Mouse (Mus musculus) myocyte (in vitro differentiated cells): ENCODE measurements around the gene Gzmd. TPM values are rescaled to one million over a fixed set of nuclear protein-coding genes. Genes with fewer than 3 reads are reported as not detected.
"Not testable (repeated sequence)": the region's sequence is repeated elsewhere in the genome, so short reads cannot be mapped to it uniquely, and the experiment has no call there.

ENCODE experiments used
- H3K27me3 ChIP-seq: one replicate; pipeline ENCODE4 v1.6.1; 2011; ENCODE audit not compliant: control insufficient read depth, insufficient read depth, insufficient read length
- H3K36me3 ChIP-seq: one replicate; pipeline ENCODE4 v1.6.1; 2011; ENCODE audit not compliant: control insufficient read depth, insufficient read depth
- H3K4me2 ChIP-seq: one replicate; pipeline ENCODE4 v1.6.1; 2011; ENCODE audit warnings: low read depth, control low read depth
- H3K4me3 ChIP-seq: one replicate; pipeline ENCODE4 v1.5.1; 2011; ENCODE audit warnings: mild to moderate bottlenecking, control low read depth, moderate library complexity
- H3K79me2 ChIP-seq: one replicate; pipeline ENCODE4 v1.6.1; 2011; ENCODE audit not compliant: control insufficient read depth, insufficient read depth
- H3ac ChIP-seq: one replicate; pipeline ENCODE4 v1.6.1; 2011; ENCODE audit not compliant: control insufficient read depth, insufficient read length
- CEBPB ChIP-seq: IDR thresholded peaks from 2 replicates; pipeline ENCODE4 v1.6.1; 2011; ENCODE audit warnings: mild to moderate bottlenecking, moderate library complexity; ENCODE audit not compliant: poor library complexity, insufficient read depth, severe bottlenecking
- E2F4 ChIP-seq: IDR thresholded peaks from one replicate; pipeline ENCODE4 v1.6.1; 2011; ENCODE audit warnings: mild to moderate bottlenecking, control low read depth, moderate library complexity; ENCODE audit not compliant: insufficient read depth
- MAX ChIP-seq: IDR thresholded peaks from one replicate; pipeline ENCODE4 v1.6.1; 2011; ENCODE audit warnings: low read depth, mild to moderate bottlenecking, control low read depth
- MYOD1 ChIP-seq, 3 experiments: IDR thresholded peaks; one replicate each; pipeline ENCODE4 v1.6.1; 2011; ENCODE audit warnings: control low read depth in 2 of 3, low read depth in 2 of 3, mild to moderate bottlenecking in 2 of 3, moderate library complexity in 1 of 3; ENCODE audit not compliant: insufficient read length in 2 of 3, control insufficient read depth in 1 of 3
- MYOG ChIP-seq, 3 experiments: IDR thresholded peaks; one replicate each; pipeline ENCODE4 v1.6.1; 2011; ENCODE audit warnings: control low read depth in 2 of 3, low read depth in 2 of 3, mild to moderate bottlenecking in 2 of 3; ENCODE audit not compliant: insufficient read length in 2 of 3, control insufficient read depth in 1 of 3, insufficient read depth in 1 of 3
- POLR2A ChIP-seq: IDR thresholded peaks from one replicate; pipeline ENCODE4 v1.6.1; 2011; ENCODE audit warnings: low read depth, mild to moderate bottlenecking, control low read depth, moderate library complexity; ENCODE audit not compliant: insufficient read length
- POLR2AphosphoS2 ChIP-seq: IDR thresholded peaks from one replicate; pipeline ENCODE4 v1.6.1; 2011; ENCODE audit warnings: low read depth, control low read depth; ENCODE audit not compliant: insufficient read length
- REST ChIP-seq: IDR thresholded peaks from one replicate; pipeline ENCODE4 v1.6.1; 2011; ENCODE audit warnings: mild to moderate bottlenecking, control low read depth, moderate library complexity; ENCODE audit not compliant: insufficient read depth, insufficient read length
- SRF ChIP-seq: IDR thresholded peaks from one replicate; pipeline ENCODE4 v1.6.1; 2011; ENCODE audit warnings: low read depth; ENCODE audit not compliant: control insufficient read depth, insufficient read length
- TCF12 ChIP-seq: IDR thresholded peaks from one replicate; pipeline ENCODE4 v1.6.1; 2011; ENCODE audit warnings: mild to moderate bottlenecking, control low read depth; ENCODE audit not compliant: poor library complexity, insufficient read depth, severe bottlenecking
- TCF3 ChIP-seq: IDR thresholded peaks from one replicate; pipeline ENCODE4 v1.6.1; 2011; ENCODE audit warnings: low read depth, control low read depth; ENCODE audit not compliant: insufficient read length
- USF1 ChIP-seq: IDR thresholded peaks from one replicate; pipeline ENCODE4 v1.6.1; 2011; ENCODE audit warnings: low read depth, mild to moderate bottlenecking, control low read depth, moderate library complexity
- polyA plus RNA-seq: library from polyadenylated mRNA; unstranded; fragments of >200 nt; fragmentation: generic; extraction: Trizol; gene quantifications from one replicate; pipeline ENCODE4 v1.2.1, GENCODE M21; 2012; ENCODE audit warnings: missing spikeins

Gene Gzmd
- polyA plus RNA-seq, result 0.05 TPM

GRCm38 (mm10) chr14:56132508-56132907 lies at the start of gene Gzmd:
Gzmd (minus strand) TSS chr14:56132608.
- not testable (repeated sequence) for H3K4me3 ChIP-seq, H3K79me2 ChIP-seq, H3K36me3 ChIP-seq, H3K27me3 ChIP-seq, H3ac ChIP-seq, H3K4me2 ChIP-seq

DNA sequence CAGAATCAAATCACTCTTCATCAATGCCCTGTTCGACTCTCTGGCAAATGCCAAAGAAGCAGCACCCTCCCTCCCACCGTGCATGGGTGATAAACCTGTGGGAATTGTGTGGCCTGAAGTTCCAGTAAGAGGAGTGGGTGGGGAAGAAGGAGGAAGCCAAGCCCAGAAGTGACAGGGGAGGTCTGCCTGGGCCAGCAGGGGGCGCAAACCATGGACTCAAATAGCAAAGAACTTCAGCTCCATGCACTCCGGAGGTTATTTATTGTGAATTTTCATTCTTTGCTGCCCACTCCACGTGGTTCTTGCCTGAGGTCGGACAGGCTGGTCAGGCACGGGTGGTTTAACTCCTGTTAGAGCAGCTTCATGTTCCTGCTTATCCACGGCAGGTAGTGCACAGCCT lies 45.2 kb upstream of the Gzmd start:
- H3K79me2 ChIP-seq, H3K36me3 ChIP-seq, H3K27me3 ChIP-seq, H3K4me2 ChIP-seq, H3ac ChIP-seq, H3K4me3 ChIP-seq: not testable (repeated sequence)

DNA sequence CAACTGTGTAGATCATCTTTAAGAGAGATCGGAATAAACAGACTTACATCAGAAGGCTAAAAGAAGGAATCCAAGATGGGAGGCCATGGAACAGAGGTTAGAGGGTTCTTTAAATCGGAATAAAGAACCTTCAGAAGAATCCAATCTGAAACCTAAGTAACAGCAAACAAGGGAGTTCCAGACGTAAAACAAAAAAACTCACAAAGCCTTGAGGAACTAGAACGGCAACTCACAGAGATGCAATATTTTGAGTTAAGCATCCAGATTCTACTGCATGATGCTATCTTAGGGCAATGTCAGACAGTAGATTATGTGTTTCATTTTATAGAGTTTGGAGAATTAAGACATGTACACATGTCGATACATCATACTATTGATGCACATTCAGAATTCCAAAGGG lies 42.1 kb upstream of the Gzmd start, which contains the start of gene Gzmn:
Gene Gzmn, minus strand, starts transcription at position 101 of the 400 bp plus-strand sequence.
- H3ac ChIP-seq, result no peak within 1 kb of the TSS
- peaks cover 7% of the 10 kb centered on the region for H3K27me3 ChIP-seq
- TF ChIP-seq E2F4 (no peak), CEBPB (no peak), USF1 (no peak), POLR2A (no peak), MAX (no peak), TCF12 (no peak), TCF3 (no peak), MYOD1 (IDR thresholded peaks at IDR 0.05; ENCODE audit: control insufficient read depth in 1 of 3, insufficient read length in 2 of 3, low read depth in 2 of 3) (no peak)
- H3K4me2 ChIP-seq, result no peak within 1 kb of the TSS
- no peaks in the 10 kb centered on the region for H3K36me3 ChIP-seq
- H3K79me2 ChIP-seq, result no peaks in the 10 kb centered on the region
- no peak within 1 kb of the TSS for H3K4me3 ChIP-seq

- no peaks in the 10 kb centered on the region for H3K79me2 ChIP-seq
- no peak overlapping the region for H3K4me3 ChIP-seq
- no peaks in the 10 kb centered on the region for H3K36me3 ChIP-seq
- no peak overlapping the region for H3ac ChIP-seq
- H3K27me3 ChIP-seq, result no peaks in the 10 kb centered on the region
- no peak overlapping the region for H3K4me2 ChIP-seq
- TF ChIP-seq POLR2A (no peak), TCF3 (no peak), E2F4 (no peak), POLR2AphosphoS2 (no peak), MAX (no peak), CEBPB (no peak), TCF12 (no peak)
These were observed 41.0 kb upstream of the Gzmd start for GRCm38 (mm10) chr14:56173396-56173795.

- no peaks in the 10 kb centered on the region for H3K79me2 ChIP-seq
- H3K36me3 ChIP-seq, result no peaks in the 10 kb centered on the region
- H3K4me3 ChIP-seq, result no peak overlapping the region
- no peaks in the 10 kb centered on the region for H3K27me3 ChIP-seq
- TF ChIP-seq REST, result no peak
- TF ChIP-seq CEBPB, result no peak
- no peak for TF ChIP-seq MYOG (IDR thresholded peaks at IDR 0.05; ENCODE audit: control insufficient read depth in 1 of 3, insufficient read depth in 1 of 3, insufficient read length in 2 of 3, low read depth in 2 of 3)
- no peak for TF ChIP-seq TCF12
- no peak for TF ChIP-seq TCF3
- TF ChIP-seq POLR2A, result no peak
- no peak for TF ChIP-seq POLR2AphosphoS2
- TF ChIP-seq MAX, result no peak
- no peak for TF ChIP-seq MYOD1 (IDR thresholded peaks at IDR 0.05; ENCODE audit: control insufficient read depth in 1 of 3, insufficient read length in 2 of 3, low read depth in 2 of 3)
- no peak for TF ChIP-seq SRF
- no peak for TF ChIP-seq USF1
- TF ChIP-seq E2F4, result no peak
- no peak overlapping the region for H3ac ChIP-seq
- no peak overlapping the region for H3K4me2 ChIP-seq
These were observed 40.3 kb upstream of the Gzmd start for GRCm38 (mm10) chr14:56172744-56173143.

DNA sequence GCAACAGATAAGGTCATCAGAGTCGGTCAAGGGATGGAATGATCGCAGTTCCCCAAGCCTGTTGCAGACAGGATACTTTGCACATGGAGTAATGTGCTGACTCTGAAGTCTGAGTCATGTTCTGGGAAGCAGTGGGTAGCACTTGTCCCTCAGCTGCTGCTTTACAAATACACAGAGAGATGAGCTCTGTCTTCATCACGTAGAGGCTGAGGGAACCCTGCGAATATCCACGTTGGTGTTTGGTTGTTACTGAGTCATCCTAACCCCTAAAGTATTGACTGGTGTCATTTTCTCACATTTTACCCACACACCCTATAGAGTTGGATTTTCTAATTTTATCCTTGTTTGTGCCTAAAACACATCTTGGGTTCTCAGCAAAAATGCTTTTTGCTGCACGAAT lies 35.6 kb upstream of the Gzmd start:
- Histone ChIP-seq H3K36me3 (no peaks in the 10 kb centered on the region), H3K79me2 (no peaks in the 10 kb centered on the region), H3K4me3 (no peak overlapping the region), H3ac (no peak overlapping the region), H3K4me2 (no peak overlapping the region), H3K27me3 (no peaks in the 10 kb centered on the region)
- TF ChIP-seq POLR2AphosphoS2 (no peak), MAX (no peak), MYOG (IDR thresholded peaks at IDR 0.05; ENCODE audit: control insufficient read depth in 1 of 3, insufficient read depth in 1 of 3, insufficient read length in 2 of 3, low read depth in 2 of 3) (no peak), POLR2A (no peak), REST (no peak), SRF (no peak), USF1 (no peak), TCF12 (no peak), E2F4 (no peak), CEBPB (no peak), MYOD1 (IDR thresholded peaks at IDR 0.05; ENCODE audit: control insufficient read depth in 1 of 3, insufficient read length in 2 of 3, low read depth in 2 of 3) (no peak), TCF3 (no peak)
